Mouse (Mus musculus) layer of hippocampus, adult 6 months (tissue): ENCODE measurements around the gene Zkscan2. TPM values are rescaled to one million over a fixed set of nuclear protein-coding genes. Genes with fewer than 3 reads are reported as not detected.

Source experiments
- long read RNA-seq, 2 experiments: library from polyadenylated mRNA; unstranded; transcript quantifications; one replicate each; pipeline ENCODE4 v2.0.0; 2019 to 2020
- polyA plus RNA-seq: library from polyadenylated mRNA; unstranded; fragments of <200 nt; fragmentation: Nextera tagmentation; gene quantifications from 2 replicates; pipeline ENCODE4 v1.2.3, GENCODE M21; 2021

Zkscan2 gene
- polyA plus RNA-seq, result 0.74 and 0.88 TPM in 2 replicates
- long read RNA-seq, experiment 1, partial matches to known transcripts, result 1 of 2 reads
- long read RNA-seq, experiment 1, other reads (novel, unspliced or antisense), result 1 of 2 reads
- long read RNA-seq, experiment 2, full-length matches to known transcripts, result 7 of 16 reads
- long read RNA-seq, experiment 2, partial matches to known transcripts, result 4 of 16 reads
- long read RNA-seq, experiment 2, other reads (novel, unspliced or antisense), result 5 of 16 reads

DNA sequence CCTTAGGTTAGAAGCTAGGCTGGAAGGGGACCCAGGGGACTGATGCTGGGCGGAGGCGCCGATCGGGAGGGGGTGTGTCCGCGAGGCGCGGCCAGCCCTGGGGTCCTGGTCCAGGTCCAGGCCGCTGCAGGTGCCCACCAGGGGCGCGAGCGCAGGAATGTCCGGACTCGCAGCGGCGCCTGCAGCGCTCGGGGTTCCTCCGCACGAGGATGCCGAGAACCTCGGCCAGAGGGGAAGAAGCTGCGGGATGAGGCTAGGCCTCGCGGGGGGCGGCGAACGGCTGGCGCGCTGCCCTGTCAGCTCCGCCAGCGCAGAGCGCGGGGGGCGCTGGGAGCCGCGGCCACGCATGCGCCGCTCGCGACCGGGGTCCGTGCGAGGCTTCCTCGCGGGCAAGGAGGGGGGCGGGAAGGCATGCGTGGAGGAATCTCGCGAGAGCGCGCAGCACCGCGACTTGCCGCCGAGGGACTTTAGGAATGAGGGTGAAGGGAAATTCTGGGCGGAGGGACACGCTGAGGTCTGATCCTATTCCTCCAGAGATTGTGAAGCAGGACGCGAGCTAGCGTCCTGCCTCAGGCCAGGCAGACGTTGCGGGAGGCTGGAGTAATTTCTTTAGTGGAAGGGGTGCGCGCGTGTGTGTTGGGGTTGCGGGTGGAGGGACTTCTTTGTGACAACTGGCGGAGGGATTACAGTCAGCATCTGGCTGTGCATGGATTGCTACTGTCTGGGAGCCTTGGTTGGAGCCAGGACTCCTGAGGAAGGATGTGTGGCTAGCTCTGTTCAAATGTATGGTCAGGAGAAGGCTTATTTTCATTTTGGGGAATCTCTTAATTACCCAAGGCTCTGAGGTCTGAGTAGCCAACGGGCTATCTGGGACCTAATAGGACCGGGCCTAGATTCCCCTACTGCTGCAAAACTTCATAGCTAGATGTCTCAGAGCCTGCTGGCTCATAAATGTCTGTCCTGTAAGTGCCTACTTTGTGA lies at the start of gene Zkscan2:
TSS of gene Zkscan2 (minus strand) at position 211 of the 981 bp plus-strand sequence.

DNA sequence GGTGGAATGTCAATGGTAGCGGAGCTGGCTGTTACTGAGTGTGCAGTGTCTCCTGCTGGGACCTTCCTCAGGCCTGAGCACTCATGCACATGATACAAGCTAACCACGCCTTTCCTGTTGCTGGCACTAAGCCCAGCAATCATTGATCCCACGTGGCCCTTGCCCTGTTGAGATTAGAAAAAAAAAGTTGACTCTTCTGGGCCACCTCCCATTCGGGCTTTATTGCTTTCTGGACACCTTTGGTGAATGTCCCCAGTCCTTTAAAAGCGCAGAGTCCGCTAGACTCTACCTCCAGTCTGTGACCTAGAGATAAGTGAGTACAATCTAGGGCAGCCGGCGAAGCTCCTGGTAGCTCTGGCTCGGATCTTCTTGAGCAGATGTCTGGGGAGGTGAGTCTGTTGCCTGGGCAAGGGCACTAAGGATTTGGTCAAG lies 38.2 kb downstream of the Zkscan2 start, which contains the start of gene Aqp8:
TSS of gene Aqp8 (plus strand) at position 222 of the 432 bp plus-strand sequence.

Other genes starting within 250 kb of the Zkscan2 start
- 163 and 174 TPM in 2 replicates for gene Lcmt1, start 130.7 kb downstream of the Zkscan2 start, polyA plus RNA-seq
- gene Arhgap17, start 130.5 kb downstream of the Zkscan2 start, polyA plus RNA-seq, result 2.5 and 2.7 TPM in 2 replicates
- gene Aqp8, start 38.2 kb downstream of the Zkscan2 start, polyA plus RNA-seq, result not detected in 2 replicates